Comparison of ENCODE assay signal across 17 mouse cellular contexts in genomic region chr16:42501713-42502112, GRCm38 (mm10).
"Had no signal": no experiment of that assay in that cellular context is flagged by ENCODE, and none has a peak within 500 bp of the region (broad histone marks: within the 10 kb centered on the region; RNA-seq: fewer than 3 reads in every experiment).

No protein-coding gene starts in this region.

- H3K27ac ChIP-seq: neural tube, embryonic 12.5 days; neural tube, embryonic 13.5 days; neural tube, embryonic 15.5 days; stomach, embryonic 15.5 days; stomach, postnatal 0 days had no signal

- H3K4me1 ChIP-seq: neural tube, embryonic 12.5 days; stomach, embryonic 15.5 days had no signal

- H3K9me3 ChIP-seq: neural tube, embryonic 12.5 days; neural tube, embryonic 13.5 days; neural tube, embryonic 15.5 days; stomach, embryonic 15.5 days had no signal

- H3K27me3 ChIP-seq: neural tube, embryonic 12.5 days; neural tube, embryonic 13.5 days; neural tube, embryonic 15.5 days; stomach, embryonic 15.5 days had no signal

- H3K4me3 ChIP-seq: neural tube, embryonic 12.5 days; neural tube, embryonic 13.5 days; neural tube, embryonic 15.5 days; stomach, embryonic 15.5 days had no signal

- H3K9ac ChIP-seq: neural tube, embryonic 12.5 days; neural tube, embryonic 13.5 days; neural tube, embryonic 15.5 days; stomach, embryonic 15.5 days had no signal

- H3K36me3 ChIP-seq: neural tube, embryonic 12.5 days; neural tube, embryonic 13.5 days; neural tube, embryonic 15.5 days; stomach, embryonic 15.5 days had no signal

- H3K4me2 ChIP-seq: neural tube, embryonic 12.5 days; neural tube, embryonic 13.5 days; neural tube, embryonic 15.5 days; stomach, embryonic 15.5 days had no signal

- DNase-seq: retina, postnatal 1 day; right cerebral cortex, adult 18-20 months; right cerebral cortex, postnatal 14 days; right cerebral cortex, postnatal 25 days; right cerebral cortex, postnatal 4 days; spleen, adult 18-20 months; thymus, adult 18-20 months; thymus, adult 2 months; thymus, postnatal 14 days; thymus, postnatal 25 days; thymus, postnatal 36 days; thymus, postnatal 4 days had no signal
